Mouse (Mus musculus) spleen, postnatal 10 days (tissue): ENCODE results near the gene Rbms2.
A peak's percentile ranks its signal among the peaks of the same experiment; 100 is the strongest.
"Not testable (repeated sequence)": the region's sequence is repeated elsewhere in the genome, so short reads cannot be mapped to it uniquely, and the experiment has no call there.

ENCODE experiments used
- DNase-seq, 2 experiments: peaks; one replicate each; pipeline ENCODE4 v3.0.0; 2021 to 2022; ENCODE audit warnings: low spot score in 2 of 2

Rbms2 gene

GRCm38 (mm10) chr10:128091564-128092505 lies 88.3 kb downstream of the Rbms2 start, which contains the start of gene Baz2a:
Baz2a (plus strand) TSS chr10:128091577.
- DNase-seq: peak; percentile 82 to 83

GRCm38 (mm10) chr10:128090651-128091563 lies 89.2 kb downstream of the Rbms2 start:
- peak; percentile 91 to 93 for DNase-seq

- no peak for DNase-seq
Observed at GRCm38 (mm10) chr10:128089842-128090241, 90.3 kb downstream of the Rbms2 start.

- DNase-seq: no peak
Observed at GRCm38 (mm10) chr10:128088181-128088580, 91.9 kb downstream of the Rbms2 start.

- DNase-seq: not testable (repeated sequence)
Observed at GRCm38 (mm10) chr10:128087216-128087615, 92.9 kb downstream of the Rbms2 start.

GRCm38 (mm10) chr10:128086391-128086790 lies 93.7 kb downstream of the Rbms2 start:
- DNase-seq: peak in 1 of 2 experiments; percentile 56

GRCm38 (mm10) chr10:128084160-128084559 lies 95.9 kb downstream of the Rbms2 start:
- DNase-seq: no peak

GRCm38 (mm10) chr10:128083688-128084087 lies 96.4 kb downstream of the Rbms2 start:
- peak in 1 of 2 experiments; percentile 60 for DNase-seq

GRCm38 (mm10) chr10:128082880-128083421 lies 97.1 kb downstream of the Rbms2 start, which contains the start of gene Atp5b:
Atp5b (plus strand) TSS chr10:128083273.
- peak; percentile 96 for DNase-seq

- no peak for DNase-seq
Observed at GRCm38 (mm10) chr10:128082477-128082808, 97.7 kb downstream of the Rbms2 start.

GRCm38 (mm10) chr10:128081807-128082476 lies 98.2 kb downstream of the Rbms2 start:
- no peak for DNase-seq
